Mouse (Mus musculus) cortical plate, adult 2 months (tissue): ENCODE measurements around the gene Shank1. TPM values are rescaled to one million over a fixed set of nuclear protein-coding genes. Genes with fewer than 3 reads are reported as not detected.

Experiments used
- H3K27ac ChIP-seq: fragments of 200-500 bp; 2 replicates; pipeline ENCODE4 v1.5.1; 2012; ENCODE audit warnings: low read length, control low read depth, inconsistent platforms; ENCODE audit not compliant: insufficient read depth
- H3K4me1 ChIP-seq: fragments of 200-500 bp; 2 replicates; pipeline ENCODE4 v1.6.1; 2011; ENCODE audit warnings: low read length; ENCODE audit not compliant: control insufficient read depth, insufficient read depth
- H3K4me3 ChIP-seq: fragments of 200-500 bp; 2 replicates; pipeline ENCODE4 v1.5.1; 2011; ENCODE audit warnings: mild to moderate bottlenecking, low read length, control low read depth; ENCODE audit not compliant: insufficient read depth
- CTCF ChIP-seq: fragments of 200-500 bp; IDR thresholded peaks from 2 replicates; pipeline ENCODE4 v1.5.1; 2011; ENCODE audit warnings: mild to moderate bottlenecking, control low read depth, low read length; ENCODE audit not compliant: insufficient read depth; ENCODE audit errors: extremely low read depth
- POLR2A ChIP-seq: fragments of 200-500 bp; IDR thresholded peaks from 2 replicates; pipeline ENCODE4 v1.6.1; 2011; ENCODE audit warnings: mild to moderate bottlenecking, low read length, control low read depth; ENCODE audit not compliant: insufficient read depth; ENCODE audit errors: extremely low read depth
- polyA plus RNA-seq: library from polyadenylated mRNA; depleted of rRNA; stranded (reverse); fragments of >200 nt; gene quantifications from 2 replicates; pipeline ENCODE4 v1.2.3, GENCODE M21; 2012

The Shank1 gene
- polyA plus RNA-seq, 1 experiment = 106 TPM

GRCm38 (mm10) chr7:44337121-44337849 lies 27.2 kb downstream of the Shank1 start:
- Histone ChIP-seq H3K4me1 (peaks cover 11% of the 10 kb centered on the region), H3K27ac (0 out of 2 replicates have a peak overlapping the region, but pooled peaks have one; percentile 11), H3K4me3 (peak overlapping the region; percentile 70)
- no peak for TF ChIP-seq CTCF
- TF ChIP-seq POLR2A = no peak

GRCm38 (mm10) chr7:44340226-44340625 lies 30.2 kb downstream of the Shank1 start:
- Histone ChIP-seq H3K4me1 (peaks cover 11% of the 10 kb centered on the region), H3K27ac (no peak overlapping the region), H3K4me3 (no peak overlapping the region)
- TF ChIP-seq CTCF (no peak), POLR2A (no peak)

GRCm38 (mm10) chr7:44341119-44341518 lies 31.1 kb downstream of the Shank1 start:
- peaks cover 11% of the 10 kb centered on the region for H3K4me1 ChIP-seq
- no peak for TF ChIP-seq POLR2A
- no peak for TF ChIP-seq CTCF
- H3K27ac ChIP-seq = no peak overlapping the region
- no peak overlapping the region for H3K4me3 ChIP-seq

- Histone ChIP-seq H3K4me3 (no peak overlapping the region), H3K27ac (peak overlapping the region; percentile 0; the same call in 1 of the 2 replicates), H3K4me1 (peaks cover 11% of the 10 kb centered on the region)
- TF ChIP-seq POLR2A = no peak
- no peak for TF ChIP-seq CTCF
These were observed 31.7 kb downstream of the Shank1 start for GRCm38 (mm10) chr7:44341714-44342113.

GRCm38 (mm10) chr7:44343459-44344015 lies 33.5 kb downstream of the Shank1 start:
- H3K4me1 ChIP-seq = peaks cover 11% of the 10 kb centered on the region

GRCm38 (mm10) chr7:44344622-44345021 lies 34.6 kb downstream of the Shank1 start:
- no peak for TF ChIP-seq CTCF
- TF ChIP-seq POLR2A = no peak
- no peak overlapping the region; the same call in 1 of the 2 replicates for H3K27ac ChIP-seq
- H3K4me1 ChIP-seq = peaks cover 6% of the 10 kb centered on the region
- no peak overlapping the region for H3K4me3 ChIP-seq

More at GRCm38 (mm10) chr7:44343459-44344015, 33.5 kb downstream of the Shank1 start:
- no peak for TF ChIP-seq CTCF
- no peak for TF ChIP-seq POLR2A
- H3K4me3 ChIP-seq = no peak overlapping the region
- H3K27ac ChIP-seq = no peak overlapping the region

- no peak overlapping the region for H3K27ac ChIP-seq
- no peak for TF ChIP-seq POLR2A
- TF ChIP-seq CTCF = no peak
- H3K4me1 ChIP-seq = no peaks in the 10 kb centered on the region
These were observed 39.0 kb downstream of the Shank1 start for GRCm38 (mm10) chr7:44349043-44349442.

GRCm38 (mm10) chr7:44350957-44351711 lies 41.1 kb downstream of the Shank1 start:
- no peak overlapping the region for H3K4me3 ChIP-seq
- H3K27ac ChIP-seq = no peak overlapping the region
- TF ChIP-seq POLR2A (no peak), CTCF (peak; percentile 84)
- no peaks in the 10 kb centered on the region for H3K4me1 ChIP-seq

More at GRCm38 (mm10) chr7:44349043-44349442, 39.0 kb downstream of the Shank1 start:
- H3K4me3 ChIP-seq = no peak overlapping the region

- Histone ChIP-seq H3K27ac (no peak overlapping the region; the same call in 1 of the 2 replicates), H3K4me3 (no peak overlapping the region), H3K4me1 (no peaks in the 10 kb centered on the region)
- TF ChIP-seq CTCF (no peak), POLR2A (no peak)
These were observed 42.1 kb downstream of the Shank1 start for GRCm38 (mm10) chr7:44351881-44352749.
